Mouse (Mus musculus): Measurements from ENCODE around the gene Hoxd10. TPM values are rescaled to one million over a fixed set of nuclear protein-coding genes. Genes with fewer than 3 reads are reported as not detected.

Hoxd10 gene
- not detected in 2 replicates for polyA plus RNA-seq (2012; rRNA removed)

GRCm38 (mm10) chr2:74691022-74691951 is at the start of gene Hoxd10:
Hoxd10 (plus strand) TSS chr2:74691924.
- Histone ChIP-seq H3K27me3 (ENCODE audit: control insufficient read depth, insufficient read depth, low read length) (peaks cover 22% of the 10 kb centered on the region; the same call in 1 of the 2 replicates), H3K4me3 (replicated peaks; ENCODE audit: insufficient read depth, low read depth, low read length) (no peak within 1 kb of the TSS), H3K27ac (ENCODE audit: insufficient read depth, low read length) (no peak within 1 kb of the TSS), H3K4me1 (ENCODE audit: control insufficient read depth, insufficient read depth, low read length) (no peaks in the 10 kb centered on the region)
- TF ChIP-seq POLR2A (IDR thresholded peaks at IDR 0.05; ENCODE audit: borderline replicate concordance, insufficient read depth, low read length) (no peak), CTCF (IDR thresholded peaks at IDR 0.05; ENCODE audit: borderline replicate concordance, insufficient read depth, low read depth, low read length) (no peak)
- no peak for DNase-seq
- WGBS = 2% methylated on average over 56 of the region's 56 CpGs

GRCm38 (mm10) chr2:74642431-74642830 is 49.3 kb upstream of the Hoxd10 start:
- DNase-seq = no peak
- WGBS = 58% methylated on average over 5 of the region's 5 CpGs
- Histone ChIP-seq H3K4me1 (ENCODE audit: control insufficient read depth, insufficient read depth, low read length) (no peaks in the 10 kb centered on the region), H3K27ac (ENCODE audit: insufficient read depth, low read length) (no peak overlapping the region), H3K27me3 (ENCODE audit: control insufficient read depth, insufficient read depth, low read length) (no peaks in the 10 kb centered on the region; the same call in 1 of the 2 replicates), H3K4me3 (replicated peaks; ENCODE audit: insufficient read depth, low read depth, low read length) (no peak overlapping the region)
- TF ChIP-seq POLR2A (IDR thresholded peaks at IDR 0.05; ENCODE audit: borderline replicate concordance, insufficient read depth, low read length) = no peak
- TF ChIP-seq CTCF (IDR thresholded peaks at IDR 0.05; ENCODE audit: borderline replicate concordance, insufficient read depth, low read depth, low read length) = no peak

GRCm38 (mm10) chr2:74645631-74646030 is 46.1 kb upstream of the Hoxd10 start:
- H3K4me1 ChIP-seq (ENCODE audit: control insufficient read depth, insufficient read depth, low read length) = no peaks in the 10 kb centered on the region
- TF ChIP-seq POLR2A (IDR thresholded peaks at IDR 0.05; ENCODE audit: borderline replicate concordance, insufficient read depth, low read length) = no peak
- H3K4me3 ChIP-seq (replicated peaks; ENCODE audit: insufficient read depth, low read depth, low read length) = no peak overlapping the region
- WGBS = 83% methylated on average over 3 of the region's 3 CpGs
- no peak overlapping the region for H3K27ac ChIP-seq (ENCODE audit: insufficient read depth, low read length)
- DNase-seq = no peak
- H3K27me3 ChIP-seq (ENCODE audit: control insufficient read depth, insufficient read depth, low read length) = peaks cover 4% of the 10 kb centered on the region; the same call in 1 of the 2 replicates

- H3K4me3 ChIP-seq (replicated peaks; ENCODE audit: insufficient read depth, low read depth, low read length) = no peak overlapping the region
- H3K27ac ChIP-seq (ENCODE audit: insufficient read depth, low read length) = no peak overlapping the region
- H3K4me1 ChIP-seq (ENCODE audit: control insufficient read depth, insufficient read depth, low read length) = no peaks in the 10 kb centered on the region
- peaks cover 6% of the 10 kb centered on the region; the same call in 1 of the 2 replicates for H3K27me3 ChIP-seq (ENCODE audit: control insufficient read depth, insufficient read depth, low read length)
- TF ChIP-seq POLR2A (IDR thresholded peaks at IDR 0.05; ENCODE audit: borderline replicate concordance, insufficient read depth, low read length) (no peak), CTCF (IDR thresholded peaks at IDR 0.05; ENCODE audit: borderline replicate concordance, insufficient read depth, low read depth, low read length) (no peak)
- WGBS = 16% methylated on average over 7 of the region's 7 CpGs
- DNase-seq = no peak
These were observed 44.5 kb upstream of the Hoxd10 start for GRCm38 (mm10) chr2:74647082-74647864.

- DNase-seq = no peak
- no peak overlapping the region for H3K27ac ChIP-seq (ENCODE audit: insufficient read depth, low read length)
- 40% methylated on average over 2 of the region's 2 CpGs for WGBS
- TF ChIP-seq POLR2A (IDR thresholded peaks at IDR 0.05; ENCODE audit: borderline replicate concordance, insufficient read depth, low read length) (no peak), CTCF (IDR thresholded peaks at IDR 0.05; ENCODE audit: borderline replicate concordance, insufficient read depth, low read depth, low read length) (no peak)
- H3K27me3 ChIP-seq (ENCODE audit: control insufficient read depth, insufficient read depth, low read length) = peaks cover 24% of the 10 kb centered on the region; the same call in 1 of the 2 replicates
- no peaks in the 10 kb centered on the region for H3K4me1 ChIP-seq (ENCODE audit: control insufficient read depth, insufficient read depth, low read length)
- no peak overlapping the region for H3K4me3 ChIP-seq (replicated peaks; ENCODE audit: insufficient read depth, low read depth, low read length)
These were observed 38.8 kb upstream of the Hoxd10 start for GRCm38 (mm10) chr2:74652996-74653340.

GRCm38 (mm10) chr2:74653781-74654535 is 37.8 kb upstream of the Hoxd10 start:
- 14% methylated on average over 17 of the region's 17 CpGs for WGBS
- Histone ChIP-seq H3K4me1 (ENCODE audit: control insufficient read depth, insufficient read depth, low read length) (no peaks in the 10 kb centered on the region), H3K27me3 (ENCODE audit: control insufficient read depth, insufficient read depth, low read length) (peaks cover 29% of the 10 kb centered on the region; the same call in 1 of the 2 replicates), H3K27ac (ENCODE audit: insufficient read depth, low read length) (no peak overlapping the region), H3K4me3 (replicated peaks; ENCODE audit: insufficient read depth, low read depth, low read length) (no peak overlapping the region)
- TF ChIP-seq POLR2A (IDR thresholded peaks at IDR 0.05; ENCODE audit: borderline replicate concordance, insufficient read depth, low read length) (no peak), CTCF (IDR thresholded peaks at IDR 0.05; ENCODE audit: borderline replicate concordance, insufficient read depth, low read depth, low read length) (no peak)
- no peak for DNase-seq

GRCm38 (mm10) chr2:74654743-74655419 is 36.8 kb upstream of the Hoxd10 start:
- no peak for DNase-seq
- no peaks in the 10 kb centered on the region for H3K4me1 ChIP-seq (ENCODE audit: control insufficient read depth, insufficient read depth, low read length)
- H3K27me3 ChIP-seq (ENCODE audit: control insufficient read depth, insufficient read depth, low read length) = peaks cover 32% of the 10 kb centered on the region; the same call in 1 of the 2 replicates
- TF ChIP-seq POLR2A (IDR thresholded peaks at IDR 0.05; ENCODE audit: borderline replicate concordance, insufficient read depth, low read length) (no peak), CTCF (IDR thresholded peaks at IDR 0.05; ENCODE audit: borderline replicate concordance, insufficient read depth, low read depth, low read length) (no peak)
- H3K27ac ChIP-seq (ENCODE audit: insufficient read depth, low read length) = no peak overlapping the region
- WGBS = 7% methylated on average over 20 of the region's 20 CpGs
- H3K4me3 ChIP-seq (replicated peaks; ENCODE audit: insufficient read depth, low read depth, low read length) = no peak overlapping the region

Data from cerebellum, adult 2 months (tissue).